Mouse (Mus musculus): Measurements from ENCODE around the gene Erc2.

Gene Erc2

GRCm38 (mm10) chr14:27667016-27667852 is 45.0 kb downstream of the Erc2 start:
- DNase-seq, result peak; percentile 67

DNA sequence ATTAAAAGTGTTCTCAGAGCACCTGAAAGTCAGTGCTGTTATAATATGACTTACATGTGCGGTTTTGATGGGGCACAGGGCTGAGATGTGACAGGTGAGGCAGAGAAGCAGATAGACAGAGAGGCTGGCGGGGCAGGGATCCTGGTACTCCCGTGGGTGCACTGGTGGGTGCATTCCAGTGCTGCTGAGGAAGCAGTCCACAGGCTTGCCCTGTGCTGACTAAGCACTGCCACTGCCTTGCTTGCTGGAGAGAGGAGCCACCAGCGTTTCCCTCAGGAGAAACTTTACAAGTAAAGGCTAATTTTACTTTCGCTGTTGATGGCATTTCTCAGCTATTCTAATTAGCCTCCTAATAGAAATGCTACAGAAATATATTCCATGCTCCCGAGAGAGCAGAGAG is 45.9 kb downstream of the Erc2 start:
- peak; percentile 34 for DNase-seq

DNA sequence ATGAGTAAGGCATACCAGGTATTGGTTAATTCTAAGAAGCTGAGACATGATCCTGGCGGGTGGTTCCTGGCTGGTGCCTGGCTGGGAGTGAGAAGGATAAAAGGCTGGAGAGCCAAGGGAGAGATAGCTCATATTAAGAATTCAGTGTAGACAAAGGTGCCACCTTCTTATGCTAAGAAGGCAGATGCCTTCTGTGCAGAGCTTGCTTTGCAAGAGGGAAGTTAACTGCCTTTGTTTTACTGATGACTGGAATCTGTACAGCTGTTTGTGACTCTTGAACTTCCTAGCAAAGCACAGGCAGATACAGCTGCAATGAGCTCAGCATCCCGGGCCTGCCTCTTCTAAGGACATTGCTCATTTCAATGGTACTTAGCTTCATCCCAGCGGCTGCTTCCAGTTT is 47.7 kb downstream of the Erc2 start:
- DNase-seq, result no peak

GRCm38 (mm10) chr14:27672761-27673160 is 50.5 kb downstream of the Erc2 start:
- no peak for DNase-seq

GRCm38 (mm10) chr14:27674096-27674495 is 51.9 kb downstream of the Erc2 start:
- no peak for DNase-seq

DNA sequence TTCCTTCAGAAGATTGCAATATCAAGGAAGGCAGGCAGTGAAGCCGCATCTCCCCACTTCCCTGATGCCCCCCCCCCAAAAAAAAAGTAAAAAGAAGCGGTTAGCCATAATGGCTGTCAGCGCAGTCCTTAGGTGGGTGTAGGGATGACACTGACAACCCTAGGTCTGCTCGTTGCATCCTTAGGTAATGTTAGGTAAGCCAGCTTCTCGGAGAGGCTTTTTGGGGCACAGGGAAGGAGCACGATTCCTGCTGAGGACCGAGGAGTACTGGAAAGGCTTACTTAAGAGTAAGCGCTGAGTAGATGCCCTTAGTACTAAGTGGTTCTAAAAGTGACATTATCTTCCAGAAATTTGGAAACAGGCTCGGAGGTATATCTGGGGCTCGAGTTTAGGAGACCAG is 52.3 kb downstream of the Erc2 start:
- no peak for DNase-seq

DNA sequence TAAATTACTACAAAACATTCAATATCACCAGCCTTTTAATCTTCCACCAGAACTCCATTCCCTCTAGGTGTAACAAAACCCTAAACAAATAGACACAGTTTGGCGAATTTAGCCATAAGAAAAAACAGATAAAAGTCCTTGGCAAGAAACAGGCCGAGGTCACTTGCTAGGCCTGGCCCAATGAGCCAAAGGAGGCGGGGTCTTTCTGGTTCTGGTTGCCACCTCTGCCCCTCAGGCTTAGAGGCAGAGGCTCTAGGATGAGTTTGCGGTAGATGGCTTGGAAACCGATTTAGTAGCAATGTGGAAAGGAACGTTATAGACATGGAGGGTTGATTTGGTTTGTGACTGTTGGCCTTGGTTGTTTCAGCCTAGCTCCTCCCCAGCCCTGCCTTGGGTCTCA is 52.8 kb downstream of the Erc2 start:
- DNase-seq, result no peak

DNA sequence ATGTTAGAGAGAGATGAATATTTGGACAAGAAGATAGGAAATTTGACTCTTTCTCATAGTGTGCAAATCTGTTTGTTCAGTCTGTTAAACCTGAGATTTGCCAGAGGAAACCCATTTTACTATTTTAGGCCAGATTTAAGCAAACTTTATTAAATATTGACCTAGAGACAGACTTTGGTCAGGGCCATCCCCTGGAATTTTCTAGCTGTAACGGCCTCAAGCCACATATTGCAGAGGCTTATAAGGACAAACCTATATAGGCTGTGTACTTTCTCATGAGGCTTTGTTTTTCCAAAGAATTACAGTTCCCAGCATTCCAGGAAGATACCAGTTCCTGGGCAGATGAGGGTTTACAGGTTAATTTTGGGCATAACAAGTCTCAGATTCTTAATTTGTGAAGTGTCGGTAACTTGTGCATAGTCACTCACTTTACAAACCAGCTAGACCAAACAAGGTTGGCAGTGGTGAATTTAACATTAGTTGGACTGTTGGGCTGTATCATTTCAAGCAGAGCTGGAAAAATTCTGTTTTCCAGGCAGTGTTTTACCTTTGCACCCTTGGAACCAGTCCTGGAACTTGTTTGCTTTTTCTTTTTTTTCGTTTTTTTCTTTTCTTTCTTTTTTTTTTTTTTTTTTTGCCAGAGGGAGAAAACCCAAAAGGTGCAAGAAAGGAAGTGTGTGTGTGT is 60.3 kb downstream of the Erc2 start:
- DNase-seq, result peak; percentile 65

DNA sequence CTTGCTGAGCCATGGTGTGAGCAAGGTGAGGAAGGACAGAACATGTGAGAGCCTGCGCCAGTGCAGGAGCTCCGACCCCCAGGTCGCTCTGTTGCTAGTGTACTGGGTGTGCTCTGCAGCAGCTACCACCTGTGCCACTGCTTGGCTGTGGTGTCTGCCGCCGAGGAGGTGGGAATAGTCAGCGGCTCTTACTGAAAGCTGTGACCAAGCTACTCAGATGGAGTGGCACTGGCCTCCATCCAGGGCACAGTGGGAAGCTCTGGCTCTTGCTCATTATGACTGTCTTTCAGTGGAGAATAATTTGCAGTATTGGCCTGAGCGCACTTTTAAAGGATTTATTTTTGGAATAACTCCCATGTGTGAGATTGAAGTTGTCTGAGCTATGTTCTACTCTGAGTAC is 73.6 kb downstream of the Erc2 start:
- no peak for DNase-seq

GRCm38 (mm10) chr14:27717364-27717763 is 95.1 kb downstream of the Erc2 start:
- no peak for DNase-seq

DNA sequence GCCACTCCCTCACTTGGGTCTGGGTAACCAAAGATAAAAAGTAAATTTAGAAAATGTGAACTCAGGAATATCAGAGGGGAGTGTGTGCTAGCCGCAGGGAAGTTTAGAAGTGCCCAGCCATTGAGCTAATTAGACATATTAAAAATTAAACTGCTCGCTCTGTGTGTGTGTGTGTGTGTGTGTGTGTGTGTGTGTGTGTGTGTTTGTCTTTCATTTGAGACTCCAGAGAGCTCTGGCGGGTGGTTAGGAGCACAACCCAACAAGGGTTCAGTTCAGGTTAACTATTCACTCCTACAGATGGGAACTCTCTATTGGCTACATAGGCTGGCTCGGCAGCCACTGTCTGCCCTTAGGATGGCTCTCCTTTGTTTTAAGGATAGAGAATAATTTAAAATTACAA is 97.4 kb downstream of the Erc2 start:
- DNase-seq, result peak; percentile 58

- DNase-seq, result no peak
Measured at GRCm38 (mm10) chr14:27720944-27721343, 98.7 kb downstream of the Erc2 start.

- no peak for DNase-seq
Measured at GRCm38 (mm10) chr14:27721759-27722158, 99.5 kb downstream of the Erc2 start.

DNA sequence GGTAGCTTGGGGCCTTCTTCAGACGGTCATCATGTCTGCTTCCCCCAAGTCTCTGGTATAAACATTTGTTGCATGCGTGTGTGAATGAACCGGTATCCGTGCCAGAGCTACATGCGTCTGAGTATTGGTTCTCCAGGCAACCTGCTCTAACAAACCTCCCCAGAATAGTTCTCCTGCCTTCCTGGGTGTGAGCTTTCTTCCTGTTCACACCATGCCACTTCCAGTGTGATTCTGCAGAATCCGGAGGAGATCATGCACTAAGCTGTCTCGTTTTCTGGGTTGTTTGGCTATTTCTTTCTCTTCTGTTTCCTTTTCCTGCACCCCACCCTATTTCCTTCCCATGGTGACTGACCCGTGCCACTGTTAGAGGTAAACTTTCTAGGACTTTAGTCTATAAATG is 105.3 kb downstream of the Erc2 start:
- DNase-seq, result no peak

- DNase-seq, result no peak
Measured at GRCm38 (mm10) chr14:27731086-27731485, 108.9 kb downstream of the Erc2 start.

DNA sequence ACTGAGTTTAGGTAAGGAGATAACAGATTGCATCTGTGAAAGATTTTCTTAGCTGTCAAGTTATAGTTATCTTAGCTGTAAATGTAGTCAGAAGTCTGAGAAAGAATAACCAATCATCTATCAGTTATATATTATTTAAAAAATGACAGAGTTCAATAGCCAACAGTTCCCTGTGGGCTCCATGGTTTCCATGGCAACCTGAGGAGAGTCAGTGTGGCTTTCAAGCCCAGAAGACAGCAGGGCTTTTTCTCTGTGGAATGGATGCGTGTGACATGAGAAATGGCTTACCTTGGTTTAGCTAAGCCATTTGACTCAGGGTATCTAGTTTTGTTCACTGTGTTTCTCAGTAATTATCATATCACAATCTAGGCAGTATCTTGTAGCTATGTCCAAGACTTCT is 117.2 kb downstream of the Erc2 start:
- DNase-seq, result no peak

DNA sequence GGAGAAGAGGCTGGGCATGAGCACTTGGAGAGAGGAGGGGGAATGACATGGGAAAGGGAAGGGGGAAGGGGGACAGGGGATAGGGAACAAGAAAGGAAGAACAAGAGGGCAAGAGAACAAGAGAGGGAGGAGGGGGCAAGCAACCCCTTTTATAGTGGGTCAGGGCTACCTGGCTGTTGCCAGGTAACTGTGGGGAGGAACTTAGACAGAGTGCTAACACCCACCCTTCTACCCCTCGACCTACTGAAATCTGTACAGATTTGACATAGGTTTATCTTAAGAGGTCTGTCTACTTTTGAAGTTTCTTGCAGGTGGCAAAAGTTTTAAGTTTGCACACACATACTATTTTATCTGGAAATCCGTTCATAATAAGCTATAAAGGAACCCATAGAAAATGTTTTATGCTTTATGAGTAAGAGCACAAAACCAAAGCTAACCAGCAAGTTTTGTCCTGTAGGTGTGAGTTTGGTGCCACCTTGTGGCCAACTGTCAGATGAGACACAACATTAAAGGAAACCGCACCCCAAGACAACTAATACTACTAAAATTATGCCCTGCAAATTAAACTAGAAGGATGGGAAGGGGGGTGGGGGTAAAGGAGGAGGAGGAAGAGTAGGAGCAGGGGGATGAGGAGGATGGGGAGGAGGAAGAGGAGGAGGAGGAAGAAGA is 119.2 kb downstream of the Erc2 start:
- peak; percentile 68 for DNase-seq

GRCm38 (mm10) chr14:27754340-27754739 is 132.1 kb downstream of the Erc2 start:
- no peak for DNase-seq

DNA sequence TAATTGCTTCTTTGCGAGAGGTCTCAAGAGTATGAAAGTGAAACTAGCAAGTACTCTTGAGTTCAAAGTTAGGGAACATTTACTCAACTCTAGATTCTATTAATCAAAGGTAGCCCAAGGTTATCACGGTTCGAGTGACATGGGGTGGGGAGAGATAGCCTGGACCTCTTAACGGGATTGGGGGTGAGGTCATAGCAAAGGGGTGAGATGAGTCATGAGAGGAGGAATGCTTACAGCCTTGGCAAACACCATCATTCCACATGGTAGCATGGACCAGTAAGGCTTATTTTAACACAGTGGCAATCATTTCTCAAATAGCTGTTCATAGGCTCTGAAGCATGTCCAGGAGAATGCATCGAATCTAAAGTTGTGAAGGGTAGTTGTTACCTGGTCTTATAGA is 134.7 kb downstream of the Erc2 start:
- no peak for DNase-seq

- DNase-seq, result peak; percentile 19
Measured at GRCm38 (mm10) chr14:27758230-27758629, 136.0 kb downstream of the Erc2 start.

GRCm38 (mm10) chr14:27759069-27759628 is 136.9 kb downstream of the Erc2 start:
- no peak for DNase-seq

DNA sequence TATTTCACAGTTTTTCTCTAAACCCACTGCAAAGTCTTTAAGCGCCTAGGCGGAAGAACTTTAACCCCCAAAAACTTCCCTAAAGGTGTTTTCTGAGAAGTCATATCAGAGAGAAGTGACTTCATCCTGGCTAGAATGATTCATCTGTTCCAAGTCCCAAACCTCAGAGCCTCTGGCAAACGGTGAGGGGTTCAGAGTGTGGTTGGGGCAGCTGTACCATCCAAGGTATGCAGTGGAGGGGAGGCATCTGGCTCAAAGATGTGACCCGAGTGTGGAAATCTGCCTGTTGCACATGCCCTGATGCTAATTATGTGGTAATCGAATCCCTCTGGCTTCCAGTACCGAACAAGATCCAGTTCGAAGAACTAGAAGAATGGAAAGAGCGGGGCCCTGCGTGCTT is 137.8 kb downstream of the Erc2 start:
- DNase-seq, result no peak

- DNase-seq, result peak; percentile 28
Measured at GRCm38 (mm10) chr14:27775367-27775766, 153.1 kb downstream of the Erc2 start.

- no peak for DNase-seq
Measured at GRCm38 (mm10) chr14:27778503-27778902, 156.3 kb downstream of the Erc2 start.
